Mouse (Mus musculus): ENCODE measurements around the gene Atp5g2.

GRCm38 (mm10) chr15:102671721-102672214, 384 bp downstream of the Atp5g2 start:
- TF ChIP-seq POLR2A (IDR thresholded peaks at IDR 0.05; ENCODE audit: borderline replicate concordance, control insufficient read depth, low read depth, low read length), result peak; percentile 38; the same call in 1 of the 2 replicates
- TF ChIP-seq CTCF (IDR thresholded peaks at IDR 0.05; ENCODE audit: control insufficient read depth, insufficient read depth, low read length), result no peak

Measured in bone marrow, adult 2 months (tissue).